Mouse (Mus musculus): ENCODE results near the gene Cyp26a1.

- TF ChIP-seq POLR2A (IDR thresholded peaks at IDR 0.05; ENCODE audit: insufficient read depth, low read depth, low read length), result no peak
- no peak for TF ChIP-seq CTCF (IDR thresholded peaks at IDR 0.05)
These were observed 29.0 kb downstream of the Cyp26a1 start for GRCm38 (mm10) chr19:37726585-37726984.

Measured in heart, adult 2 months (tissue).